Comparison of ENCODE assay signal across 11 mouse cellular contexts in genomic region chr4:135595943-135596342, GRCm38 (mm10). TPM values are rescaled to one million over a fixed set of nuclear protein-coding genes. Genes with fewer than 3 reads are reported as not detected.
A peak's percentile ranks its signal among the peaks of the same experiment; 100 is the strongest.
DNase-seq lines count a peak whose midpoint lies in the region; ATAC-seq lines count a peak whose summit lies in the region.
"Had no signal": no experiment of that assay in that cellular context is flagged by ENCODE, and none has a peak within 500 bp of the region (broad histone marks: within the 10 kb centered on the region; RNA-seq: fewer than 3 reads in every experiment).

No protein-coding gene starts in this region.

- H3K9me3 ChIP-seq in hindbrain, embryonic 15.5 days: no peaks in the 10 kb centered on the region
- H3K9me3 ChIP-seq in hindbrain, embryonic 11.5 days (ENCODE audit: control insufficient read depth, low read length): no peaks in the 10 kb centered on the region
- peaks cover 3% of the 10 kb centered on the region; the same call in 1 of the 2 replicates for H3K9me3 ChIP-seq in heart, embryonic 10.5 days
- H3K9me3 ChIP-seq: G1E had no signal

- ATAC-seq in hindbrain, embryonic 15.5 days (ENCODE audit: low FRiP score, low read depth): no peak
- no peak for ATAC-seq in hindbrain, embryonic 11.5 days (ENCODE audit: low FRiP score)

- H3K4me2 ChIP-seq in hindbrain, embryonic 15.5 days: no peak overlapping the region
- H3K4me2 ChIP-seq in hindbrain, embryonic 11.5 days (replicated peaks; ENCODE audit: low read depth, low read length): no peak overlapping the region

- DNase-seq in hindbrain, embryonic 11.5 days (ENCODE audit: low spot score): no peak
- peak; percentile 24 to 61 for DNase-seq in adrenal gland, postnatal 36 days
- DNase-seq in heart, embryonic 10.5 days (ENCODE audit: low spot score): no peak
- peak; percentile 33 to 71 for DNase-seq in kidney, postnatal 36 days
- DNase-seq in gastrocnemius, postnatal 14 days: no peak
- DNase-seq in T-cell, adult 2 months (ENCODE audit: low spot score): no peak
- no peak for DNase-seq in testis, postnatal 14 days (ENCODE audit: low spot score)
- DNase-seq: gastrocnemius, postnatal 36 days had no signal

- no peaks in the 10 kb centered on the region for H3K27me3 ChIP-seq in hindbrain, embryonic 15.5 days
- no peaks in the 10 kb centered on the region for H3K27me3 ChIP-seq in hindbrain, embryonic 11.5 days (ENCODE audit: control insufficient read depth, insufficient read depth, low read length)
- peaks cover 16% of the 10 kb centered on the region for H3K27me3 ChIP-seq in heart, embryonic 10.5 days (ENCODE audit: insufficient read depth, poor library complexity, severe bottlenecking)

- H3K4me1 ChIP-seq in hindbrain, embryonic 15.5 days (replicated peaks): peaks cover 10% of the 10 kb centered on the region
- 0 out of 2 replicates have a peak, but pooled peaks cover 2% of the 10 kb centered on the region for H3K4me1 ChIP-seq in hindbrain, embryonic 11.5 days (replicated peaks; ENCODE audit: control insufficient read depth, insufficient read depth, low read length)
- peaks cover 8% of the 10 kb centered on the region for H3K4me1 ChIP-seq in heart, embryonic 10.5 days

- 41% methylated on average over 5 of the region's 5 CpGs for WGBS in hindbrain, embryonic 15.5 days
- 59% methylated on average over 5 of the region's 5 CpGs for WGBS in hindbrain, embryonic 11.5 days
- 78% methylated on average over 5 of the region's 5 CpGs for WGBS in heart, embryonic 10.5 days

- no peak overlapping the region for H3K9ac ChIP-seq in hindbrain, embryonic 15.5 days
- no peak overlapping the region for H3K9ac ChIP-seq in hindbrain, embryonic 11.5 days (ENCODE audit: low read depth, low read length)

- intact Hi-C loops in gastrocnemius, postnatal 14 days (cut with DNase I; ENCODE audit: low total_unique reads): no loop called here

- 0 out of 2 replicates have a peak overlapping the region, but pooled peaks have one; percentile 50 for H3K27ac ChIP-seq in hindbrain, embryonic 15.5 days (replicated peaks)
- no peak overlapping the region for H3K27ac ChIP-seq in hindbrain, embryonic 11.5 days (ENCODE audit: low read depth, low read length)
- 0 out of 2 replicates have a peak overlapping the region, but pooled peaks have one; percentile 12 for H3K27ac ChIP-seq in heart, embryonic 10.5 days

- H3K4me3 ChIP-seq in hindbrain, embryonic 15.5 days: no peak overlapping the region
- no peak overlapping the region for H3K4me3 ChIP-seq in hindbrain, embryonic 11.5 days (ENCODE audit: low read depth, low read length)
- H3K4me3 ChIP-seq in heart, embryonic 10.5 days: no peak overlapping the region

- H3K36me3 ChIP-seq in hindbrain, embryonic 15.5 days: no peaks in the 10 kb centered on the region
- no peaks in the 10 kb centered on the region for H3K36me3 ChIP-seq in hindbrain, embryonic 11.5 days (ENCODE audit: control insufficient read depth, insufficient read depth, low read length)
- H3K36me3 ChIP-seq in heart, embryonic 10.5 days: no peaks in the 10 kb centered on the region
- H3K36me3 ChIP-seq: G1E had no signal

RNA-seq across cellular contexts. Expression of gene Grhl3, which starts 22.5 kb away (rescaled TPM):
- 1.1 and 1.8 TPM in 2 replicates for polyA plus RNA-seq in hindbrain, embryonic 15.5 days (2015; fragmentation: Nextera tagmentation; extraction: Ambion mirVana)
- polyA plus RNA-seq in hindbrain, embryonic 11.5 days (2014; fragmentation: Nextera tagmentation; extraction: Ambion mirVana): 3.7 and 4.4 TPM in 2 replicates
- total RNA-seq in adrenal gland, postnatal 36 days (2021): not detected
- polyA plus RNA-seq in heart, embryonic 10.5 days (2016; fragmentation: Nextera tagmentation; extraction: Ambion mirVana): 4.3 and 14.1 TPM in 2 replicates
- total RNA-seq in gastrocnemius, postnatal 14 days (2021): under 1 TPM; 0.16 to 0.29 TPM
- total RNA-seq: common myeloid progenitor, adult 5-6 weeks; G1E had no signal
- polyA plus RNA-seq: G1E had no signal

Comparison
In these comparisons a context has a peak if more than half of its experiments do, and no peak if none do; other contexts are left out.
1. DNase-seq: peak in adrenal gland, postnatal 36 days (2 of 2) and kidney, postnatal 36 days (2 of 2); none in hindbrain, embryonic 11.5 days (single experiment), heart, embryonic 10.5 days (single experiment), gastrocnemius, postnatal 14 days (single experiment), T-cell, adult 2 months (single experiment) and testis, postnatal 14 days (single experiment).